Mouse (Mus musculus) heart, postnatal 0 days (tissue): ENCODE results near the gene Sar1a. TPM values are rescaled to one million over a fixed set of nuclear protein-coding genes. Genes with fewer than 3 reads are reported as not detected.

Experiments
- ATAC-seq: fragments of 200-750 bp; cut with Nextera tagmentation; 2 replicates; pipeline ENCODE4 v1.8.0; 2017; ENCODE audit warnings: low read depth, moderate number of reproducible peaks, moderate library complexity; ENCODE audit not compliant: insufficient read depth
- DNase-seq: peaks from one replicate; pipeline ENCODE4 v3.0.0-alpha.2; 2016; ENCODE audit warnings: low spot score
- H3K27ac ChIP-seq: fragments of 300-500 bp; sonication (generic); 2 replicates; pipeline ENCODE4 v1.5.1; 2014; ENCODE audit warnings: low read depth, mild to moderate bottlenecking
- H3K27me3 ChIP-seq: fragments of 300-500 bp; sonication (generic); 2 replicates; pipeline ENCODE4 v1.6.1; 2014; ENCODE audit warnings: low read length, mixed read lengths; ENCODE audit not compliant: control insufficient read depth, insufficient read depth
- H3K36me3 ChIP-seq: fragments of 300-500 bp; sonication (generic); replicated peaks from 2 replicates; pipeline ENCODE4 v1.6.1; 2014; ENCODE audit warnings: low read length, mixed read lengths; ENCODE audit not compliant: control insufficient read depth, insufficient read depth
- H3K4me1 ChIP-seq: fragments of 300-500 bp; sonication (generic); 2 replicates; pipeline ENCODE4 v1.6.1; 2014; ENCODE audit warnings: antibody characterized with exemption; ENCODE audit not compliant: control insufficient read depth, insufficient read depth
- H3K4me2 ChIP-seq: fragments of 300-500 bp; sonication (generic); 2 replicates; pipeline ENCODE4 v1.6.1; 2014; ENCODE audit warnings: low read depth, mild to moderate bottlenecking, low read length, moderate library complexity
- H3K4me3 ChIP-seq: fragments of 300-500 bp; sonication (generic); 2 replicates; pipeline ENCODE4 v1.5.1; 2014; ENCODE audit warnings: low read depth, low read length
- H3K9ac ChIP-seq: fragments of 300-500 bp; sonication (generic); replicated peaks from 2 replicates; pipeline ENCODE4 v1.6.1; 2014; ENCODE audit warnings: low read depth, low read length, mixed read lengths
- H3K9me3 ChIP-seq: fragments of 300-500 bp; sonication (generic); replicated peaks from 2 replicates; pipeline ENCODE4 v1.6.1; 2016; ENCODE audit warnings: low read length; ENCODE audit not compliant: control insufficient read depth
- CTCF ChIP-seq: IDR thresholded peaks from 2 replicates; pipeline ENCODE4 v1.5.1; 2016; ENCODE audit warnings: antibody characterized with exemption, control low read depth, low read depth
- EP300 ChIP-seq: IDR thresholded peaks from 2 replicates; pipeline ENCODE4 v1.6.1; 2016; ENCODE audit warnings: antibody characterized with exemption, low read depth
- WGBS: fragments of 180-500 bp; shearing (Covaris S2); extraction: QIAGEN DNeasy Blood & Tissue Kit; methylation state at CpG from one replicate; pipeline ENCODE4 v1.1.7; 2014; 5-methylcytosine and 5-hydroxymethylcytosine counted together
- polyA plus RNA-seq: library from polyadenylated mRNA; unstranded; fragments of >200 nt; fragmentation: Nextera tagmentation; extraction: Ambion mirVana; gene quantifications from 2 replicates; pipeline ENCODE4 v1.2.1, GENCODE M21; 2015
- total RNA-seq: library from RNA; depleted of rRNA; stranded (reverse); fragments of >200 nt; gene quantifications from 2 replicates; pipeline ENCODE4 v1.2.3, GENCODE M21; 2014; ENCODE audit warnings: low replicate concordance

Sar1a gene
- total and polyA plus RNA-seq, 2 experiments from 2014 or later = 137 to 151 TPM

- Histone ChIP-seq H3K9me3 (no peaks in the 10 kb centered on the region), H3K27ac (peak within 1 kb of the TSS; percentile 50; the same call in 1 of the 2 replicates), H3K36me3 (peaks cover 6% of the 10 kb centered on the region; the same call in 1 of the 2 replicates), H3K4me3 (peak within 1 kb of the TSS; percentile 90), H3K4me2 (peak within 1 kb of the TSS; percentile 80), H3K27me3 (no peaks in the 10 kb centered on the region), H3K4me1 (peaks cover 15% of the 10 kb centered on the region), H3K9ac (peak within 1 kb of the TSS; percentile 72)
- 2% methylated on average over 44 of the region's 50 CpGs for WGBS
- TF ChIP-seq CTCF = no peak
- TF ChIP-seq EP300 = no peak
- peak; percentile 96 for ATAC-seq
- DNase-seq = peak; percentile 80
These were observed 32.0 kb upstream of the Sar1a start, which contains the start of gene Ppa1 for GRCm38 (mm10) chr10:61647790-61648736. TSS of gene Ppa1 (plus strand) at chr10:61648552.

GRCm38 (mm10) chr10:61648737-61649645, 31.1 kb upstream of the Sar1a start:
- ATAC-seq (no peak), DNase-seq (no peak)
- H3K9ac ChIP-seq = peak overlapping the region; percentile 72
- peaks cover 6% of the 10 kb centered on the region; the same call in 1 of the 2 replicates for H3K36me3 ChIP-seq
- peaks cover 15% of the 10 kb centered on the region for H3K4me1 ChIP-seq
- H3K4me3 ChIP-seq = peak overlapping the region; percentile 90
- H3K4me2 ChIP-seq = peak overlapping the region; percentile 80
- no peaks in the 10 kb centered on the region for H3K9me3 ChIP-seq
- no peak for TF ChIP-seq EP300
- TF ChIP-seq CTCF = no peak
- WGBS = 2% methylated on average over 46 of the region's 49 CpGs
- peak overlapping the region; percentile 50; the same call in 1 of the 2 replicates for H3K27ac ChIP-seq
- no peaks in the 10 kb centered on the region for H3K27me3 ChIP-seq

DNA sequence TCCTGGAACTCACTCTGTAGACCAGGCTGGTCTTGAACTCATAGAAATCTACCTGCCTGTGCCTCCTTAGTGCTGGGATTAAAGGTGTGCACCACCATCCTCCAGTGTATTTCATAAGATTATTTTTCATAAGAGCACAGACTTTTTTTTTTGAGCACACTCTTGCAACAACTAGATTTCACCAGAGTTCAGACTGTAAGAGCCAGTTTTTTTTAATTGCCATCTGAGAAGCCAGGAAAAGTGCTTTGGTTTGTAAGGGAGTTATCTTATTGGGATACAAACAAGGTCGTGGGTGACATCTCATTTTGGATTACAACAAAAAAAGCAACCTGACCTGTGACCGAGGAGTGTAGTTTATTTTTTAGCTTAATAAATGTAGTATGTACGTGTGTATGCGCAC, 26.0 kb upstream of the Sar1a start:
- no peak for TF ChIP-seq CTCF
- no peak for TF ChIP-seq EP300
- Histone ChIP-seq H3K4me1 (peaks cover 4% of the 10 kb centered on the region; the same call in 1 of the 2 replicates), H3K27me3 (no peaks in the 10 kb centered on the region), H3K4me3 (no peak overlapping the region), H3K9ac (no peak overlapping the region), H3K4me2 (no peak overlapping the region), H3K27ac (no peak overlapping the region), H3K9me3 (no peaks in the 10 kb centered on the region), H3K36me3 (peaks cover 6% of the 10 kb centered on the region; the same call in 1 of the 2 replicates)
- whole genome bisulfite sequencing = 85% methylated on average over 4 of the region's 4 CpGs
- DNase-seq = no peak
- ATAC-seq = no peak

- Histone ChIP-seq H3K9me3 (no peaks in the 10 kb centered on the region), H3K4me1 (no peaks in the 10 kb centered on the region), H3K4me2 (no peak overlapping the region), H3K27me3 (no peaks in the 10 kb centered on the region), H3K4me3 (no peak overlapping the region), H3K9ac (no peak overlapping the region), H3K27ac (no peak overlapping the region), H3K36me3 (peaks cover 9% of the 10 kb centered on the region; the same call in 1 of the 2 replicates)
- ATAC-seq (no peak), DNase-seq (no peak)
- no peak for TF ChIP-seq EP300
- no peak for TF ChIP-seq CTCF
- WGBS = 72% methylated on average over 7 of the region's 7 CpGs
These were observed 25.4 kb upstream of the Sar1a start for GRCm38 (mm10) chr10:61654691-61655090.

GRCm38 (mm10) chr10:61655188-61655587, 24.9 kb upstream of the Sar1a start:
- DNase-seq (no peak), ATAC-seq (no peak)
- TF ChIP-seq EP300 (no peak), CTCF (no peak)
- no peaks in the 10 kb centered on the region for H3K27me3 ChIP-seq
- H3K9ac ChIP-seq = no peak overlapping the region
- H3K27ac ChIP-seq = no peak overlapping the region
- H3K9me3 ChIP-seq = no peaks in the 10 kb centered on the region
- peaks cover 12% of the 10 kb centered on the region; the same call in 1 of the 2 replicates for H3K36me3 ChIP-seq
- WGBS = 94% methylated on average over 3 of the region's 3 CpGs
- no peak overlapping the region for H3K4me3 ChIP-seq
- H3K4me2 ChIP-seq = no peak overlapping the region
- H3K4me1 ChIP-seq = no peaks in the 10 kb centered on the region
